Mouse (Mus musculus): ENCODE results near the gene Esrrg.

The Esrrg gene

GRCm38 (mm10) chr1:187706046-187706445 lies 97.5 kb downstream of the Esrrg start:
- DNase-seq (ENCODE audit: low read depth, low spot score) = no peak

- no peak for DNase-seq (ENCODE audit: low read depth, low spot score)
These were observed 98.6 kb downstream of the Esrrg start for GRCm38 (mm10) chr1:187707176-187707575.

GRCm38 (mm10) chr1:187710434-187710948 lies 101.9 kb downstream of the Esrrg start:
- DNase-seq (ENCODE audit: low read depth, low spot score) = no peak

GRCm38 (mm10) chr1:187721035-187721434 lies 112.4 kb downstream of the Esrrg start:
- DNase-seq (ENCODE audit: low read depth, low spot score) = no peak

GRCm38 (mm10) chr1:187722016-187722415 lies 113.4 kb downstream of the Esrrg start:
- DNase-seq (ENCODE audit: low read depth, low spot score) = no peak

- DNase-seq (ENCODE audit: low read depth, low spot score) = no peak
These were observed 116.1 kb downstream of the Esrrg start for GRCm38 (mm10) chr1:187724651-187725050.

- DNase-seq (ENCODE audit: low read depth, low spot score) = no peak
These were observed 116.8 kb downstream of the Esrrg start for GRCm38 (mm10) chr1:187725351-187725750.

GRCm38 (mm10) chr1:187731171-187731570 lies 122.6 kb downstream of the Esrrg start:
- DNase-seq (ENCODE audit: low read depth, low spot score) = no peak

- DNase-seq (ENCODE audit: low read depth, low spot score) = no peak
These were observed 127.9 kb downstream of the Esrrg start for GRCm38 (mm10) chr1:187736507-187736906.

- DNase-seq (ENCODE audit: low read depth, low spot score) = no peak
These were observed 128.7 kb downstream of the Esrrg start for GRCm38 (mm10) chr1:187737296-187737695.

GRCm38 (mm10) chr1:187740531-187740930 lies 131.9 kb downstream of the Esrrg start:
- no peak for DNase-seq (ENCODE audit: low read depth, low spot score)

GRCm38 (mm10) chr1:187741306-187741705 lies 132.7 kb downstream of the Esrrg start:
- DNase-seq (ENCODE audit: low read depth, low spot score) = no peak

- DNase-seq (ENCODE audit: low read depth, low spot score) = no peak
These were observed 133.5 kb downstream of the Esrrg start for GRCm38 (mm10) chr1:187742071-187742470.

- DNase-seq (ENCODE audit: low read depth, low spot score) = no peak
These were observed 140.7 kb downstream of the Esrrg start for GRCm38 (mm10) chr1:187749294-187749693.

- no peak for DNase-seq (ENCODE audit: low read depth, low spot score)
These were observed 141.3 kb downstream of the Esrrg start for GRCm38 (mm10) chr1:187749931-187750330.

GRCm38 (mm10) chr1:187755528-187755927 lies 146.9 kb downstream of the Esrrg start:
- no peak for DNase-seq (ENCODE audit: low read depth, low spot score)

- no peak for DNase-seq (ENCODE audit: low read depth, low spot score)
These were observed 149.4 kb downstream of the Esrrg start for GRCm38 (mm10) chr1:187757981-187758380.

- no peak for DNase-seq (ENCODE audit: low read depth, low spot score)
These were observed 150.0 kb downstream of the Esrrg start for GRCm38 (mm10) chr1:187758546-187758945.

GRCm38 (mm10) chr1:187759536-187759935 lies 150.9 kb downstream of the Esrrg start:
- no peak for DNase-seq (ENCODE audit: low read depth, low spot score)

- DNase-seq (ENCODE audit: low read depth, low spot score) = no peak
These were observed 154.3 kb downstream of the Esrrg start for GRCm38 (mm10) chr1:187762641-187763450.

GRCm38 (mm10) chr1:187763451-187763755 lies 154.8 kb downstream of the Esrrg start:
- no peak for DNase-seq (ENCODE audit: low read depth, low spot score)

GRCm38 (mm10) chr1:187763821-187764220 lies 155.2 kb downstream of the Esrrg start:
- no peak for DNase-seq (ENCODE audit: low read depth, low spot score)

GRCm38 (mm10) chr1:187765577-187765976 lies 157.0 kb downstream of the Esrrg start:
- no peak for DNase-seq (ENCODE audit: low read depth, low spot score)

GRCm38 (mm10) chr1:187767355-187767754 lies 158.8 kb downstream of the Esrrg start:
- DNase-seq (ENCODE audit: low read depth, low spot score) = no peak

All from retina, adult 2 months (tissue).